Mouse (Mus musculus) kidney, adult 2 months (tissue): Measurements from ENCODE around the gene Tgif2. TPM values are rescaled to one million over a fixed set of nuclear protein-coding genes. Genes with fewer than 3 reads are reported as not detected.
"Not testable (repeated sequence)": the region's sequence is repeated elsewhere in the genome, so short reads cannot be mapped to it uniquely, and the experiment has no call there.

Experiments used
- DNase-seq: peaks from one replicate; pipeline ENCODE4 v3.0.0; 2021
- H3K27ac ChIP-seq: fragments of 200-500 bp; 2 replicates; pipeline ENCODE4 v1.5.1; 2012; ENCODE audit warnings: low read depth, low read length, control low read depth, inconsistent platforms; ENCODE audit not compliant: insufficient read depth
- H3K27me3 ChIP-seq: fragments of 200-500 bp; replicated peaks from 2 replicates; pipeline ENCODE4 v1.6.1; 2012; ENCODE audit warnings: mild to moderate bottlenecking, moderate library complexity, low read length, inconsistent platforms; ENCODE audit not compliant: control insufficient read depth, insufficient read depth
- H3K36me3 ChIP-seq: fragments of 200-500 bp; 2 replicates; pipeline ENCODE4 v1.6.1; 2012; ENCODE audit warnings: mild to moderate bottlenecking, moderate library complexity, low read length, inconsistent platforms; ENCODE audit not compliant: control insufficient read depth, insufficient read depth
- H3K4me1 ChIP-seq: fragments of 200-500 bp; 2 replicates; pipeline ENCODE4 v1.6.1; 2011; ENCODE audit warnings: low read length; ENCODE audit not compliant: control insufficient read depth, insufficient read depth
- H3K4me3 ChIP-seq: fragments of 200-500 bp; 2 replicates; pipeline ENCODE4 v1.5.1; 2011; ENCODE audit warnings: mild to moderate bottlenecking, low read depth, low read length, control low read depth; ENCODE audit not compliant: insufficient read depth
- CTCF ChIP-seq: fragments of 200-500 bp; conservative IDR thresholded peaks from 2 replicates; pipeline ENCODE4 v1.5.1; 2011; ENCODE audit warnings: low read depth, mild to moderate bottlenecking, control low read depth, low read length, moderate library complexity, mixed read lengths; ENCODE audit not compliant: insufficient read depth, insufficient read length
- POLR2A ChIP-seq: fragments of 200-500 bp; IDR thresholded peaks from one replicate; pipeline ENCODE4 v1.6.1; 2011; ENCODE audit warnings: low read depth, low read length, control low read depth
- WGBS: fragments of 180-500 bp; shearing (Covaris S2); methylation state at CpG from one replicate; pipeline ENCODE4 v1.1.7; 2018; 5-methylcytosine and 5-hydroxymethylcytosine counted together
- polyA plus RNA-seq: library from polyadenylated mRNA; depleted of rRNA; stranded (reverse); fragments of >200 nt; gene quantifications from 2 replicates; pipeline ENCODE4 v1.2.3, GENCODE M21; 2012; rRNA removed

Tgif2 gene
- 3.8 and 4.6 TPM in 2 replicates for polyA plus RNA-seq

DNA sequence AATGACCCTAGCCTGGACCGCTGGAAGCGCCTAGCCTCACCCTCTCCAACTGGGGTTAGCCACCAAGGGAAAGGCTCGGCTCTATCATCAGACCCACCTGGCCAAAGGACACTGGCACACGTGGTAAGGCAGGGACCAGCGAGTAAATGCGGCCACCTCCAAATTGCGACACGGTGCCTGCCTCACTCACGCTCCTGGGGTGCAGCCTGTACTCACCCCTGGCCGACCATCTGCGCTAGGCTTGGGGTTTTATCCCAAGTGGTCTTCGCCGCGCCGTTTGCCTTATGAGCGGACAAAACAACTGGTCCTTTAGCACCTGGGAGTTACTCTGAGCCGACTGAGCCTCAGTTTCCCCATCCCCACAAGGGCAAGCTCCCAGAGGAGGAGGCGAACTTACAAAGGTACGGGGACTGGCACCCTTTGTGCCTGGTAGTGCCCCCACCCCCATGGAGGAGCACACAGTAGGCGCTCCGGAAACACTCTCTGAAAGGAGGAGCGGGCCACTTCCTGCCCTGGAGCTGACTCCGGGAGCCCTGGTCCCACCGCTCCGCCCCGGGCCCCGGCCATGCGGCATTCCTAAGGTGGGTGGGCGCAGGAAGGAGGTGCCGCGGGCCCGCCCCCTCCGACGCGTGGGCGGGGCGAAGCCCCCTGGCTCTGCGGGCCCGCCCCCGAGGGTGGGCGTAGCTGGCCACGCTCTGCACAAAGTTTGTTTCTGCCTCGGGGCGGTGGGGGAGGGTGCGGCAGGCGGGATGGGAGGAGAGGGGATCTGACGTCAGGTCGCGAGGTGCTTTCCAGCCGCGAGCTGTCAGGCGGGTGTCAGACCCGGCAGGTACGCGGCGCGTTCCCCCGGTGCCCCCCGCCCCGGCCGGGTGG is at the start of gene Tgif2:
Gene Tgif2, plus strand, starts transcription at position 689 of the 873 bp plus-strand sequence.
- H3K4me3 ChIP-seq: peak within 1 kb of the TSS; percentile 61
- DNase-seq: peak; percentile 66
- no peaks in the 10 kb centered on the region for H3K36me3 ChIP-seq
- no peak within 1 kb of the TSS for H3K27ac ChIP-seq
- 0 out of 2 replicates have a peak, but pooled peaks cover 6% of the 10 kb centered on the region for H3K4me1 ChIP-seq
- no peaks in the 10 kb centered on the region for H3K27me3 ChIP-seq
- TF ChIP-seq POLR2A: no peak
- 13% methylated on average over 61 of the region's 61 CpGs for WGBS

DNA sequence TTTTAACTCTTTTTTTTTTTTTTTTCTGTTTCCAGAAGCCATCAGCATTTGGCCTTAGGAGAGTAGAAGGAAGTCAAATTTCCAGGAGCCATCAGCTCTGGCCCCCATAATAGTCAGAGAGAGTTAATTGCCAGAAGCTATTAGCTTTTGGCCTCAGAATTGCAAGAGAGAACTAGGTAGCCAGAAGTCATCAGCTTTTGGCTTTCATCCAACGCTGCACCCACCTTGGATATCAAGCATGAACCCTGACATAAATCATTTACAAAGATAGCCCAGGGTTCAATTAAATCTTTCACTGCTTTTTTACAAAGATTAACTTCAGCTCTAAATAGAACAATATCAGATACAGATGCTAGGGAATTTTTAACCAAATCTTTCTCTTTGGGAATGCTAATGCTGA is 41.3 kb upstream of the Tgif2 start:
- DNase-seq: peak; percentile 72
- Histone ChIP-seq H3K27me3 (no peaks in the 10 kb centered on the region), H3K36me3 (no peaks in the 10 kb centered on the region), H3K4me1 (no peaks in the 10 kb centered on the region; the same call in 1 of the 2 replicates), H3K4me3 (no peak overlapping the region), H3K27ac (no peak overlapping the region)
- 44% methylated on average over 1 of the region's 1 CpGs for WGBS
- TF ChIP-seq POLR2A (no peak), CTCF (no peak)

DNA sequence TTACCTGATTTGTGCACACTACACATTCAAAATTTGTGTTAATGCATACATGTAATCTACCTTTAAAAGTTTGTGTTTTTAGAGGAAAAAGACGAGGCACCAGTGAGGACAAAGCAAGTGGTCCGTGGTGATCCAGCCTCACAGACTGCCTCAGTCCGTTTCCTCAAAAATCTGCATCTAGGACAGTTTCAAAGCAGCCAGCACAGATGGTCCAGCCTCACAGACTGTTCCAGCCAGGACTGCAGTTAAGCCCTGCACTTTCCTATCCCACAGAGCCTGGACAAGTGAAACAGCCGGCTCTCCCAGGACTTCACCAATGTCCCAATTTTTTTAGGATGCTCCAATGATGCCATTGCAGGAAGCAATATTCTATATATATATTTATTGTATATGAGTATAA is 38.8 kb upstream of the Tgif2 start:
- no peaks in the 10 kb centered on the region for H3K27me3 ChIP-seq
- H3K27ac ChIP-seq: no peak overlapping the region
- no peak overlapping the region for H3K4me3 ChIP-seq
- TF ChIP-seq POLR2A (no peak), CTCF (no peak)
- H3K36me3 ChIP-seq: no peaks in the 10 kb centered on the region
- H3K4me1 ChIP-seq: no peaks in the 10 kb centered on the region; the same call in 1 of the 2 replicates
- WGBS: 78% methylated on average over 4 of the region's 4 CpGs
- no peak for DNase-seq

DNA sequence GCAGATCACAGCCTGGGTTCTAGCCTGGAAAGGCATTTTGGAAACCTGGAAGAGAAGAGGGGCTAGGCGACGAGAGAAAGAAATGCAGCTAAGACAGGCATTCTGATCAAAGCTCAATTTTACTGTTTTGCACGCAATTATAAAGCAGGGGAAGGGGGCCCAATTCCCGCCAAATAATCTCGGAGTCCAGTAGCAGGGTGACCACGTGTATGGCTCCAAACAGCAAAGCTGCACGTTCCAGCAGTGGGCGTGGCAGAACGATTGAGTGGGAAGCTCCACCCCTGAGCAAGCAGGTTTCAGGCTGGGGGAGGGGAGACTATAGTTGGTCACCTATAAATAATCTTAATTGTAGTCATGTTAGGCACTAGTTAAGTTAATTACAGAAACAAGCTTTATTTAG is 37.7 kb upstream of the Tgif2 start:
- not testable (repeated sequence) for DNase-seq, H3K4me3 ChIP-seq

DNA sequence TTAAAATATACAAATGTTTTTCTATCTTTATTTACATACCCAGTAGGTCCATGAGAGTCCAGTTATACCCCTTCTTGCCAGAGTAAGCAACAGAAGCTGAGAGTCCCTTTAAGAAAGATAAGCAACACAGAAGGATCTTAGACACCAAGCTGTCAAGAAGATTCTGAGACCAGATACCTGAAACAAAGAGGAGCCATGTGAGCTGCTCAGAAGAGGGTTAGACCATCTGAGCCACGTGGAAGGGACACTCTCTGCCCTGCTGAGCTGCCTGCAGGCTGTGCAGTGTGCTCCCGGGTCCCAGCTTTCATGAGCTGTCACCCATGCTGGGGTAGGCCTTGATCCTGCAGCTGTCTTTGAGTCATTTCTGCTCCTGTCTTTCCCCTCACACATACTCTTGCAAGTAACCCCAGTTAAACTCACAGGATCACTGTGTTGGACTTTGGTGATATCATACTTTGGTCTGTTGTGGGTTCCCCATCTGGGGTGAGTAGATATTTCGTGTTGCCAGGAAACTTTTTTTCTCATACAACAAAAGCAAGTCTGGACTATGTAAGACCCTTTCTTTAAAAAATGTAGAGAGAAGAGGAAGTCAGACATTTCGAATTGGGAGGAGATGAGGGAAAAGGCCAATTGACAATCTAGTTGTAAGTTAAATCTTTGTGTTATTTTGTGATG is 36.0 kb upstream of the Tgif2 start:
- H3K4me1 ChIP-seq: no peaks in the 10 kb centered on the region
- TF ChIP-seq POLR2A (no peak), CTCF (no peak)
- no peaks in the 10 kb centered on the region for H3K36me3 ChIP-seq
- H3K27me3 ChIP-seq: no peaks in the 10 kb centered on the region
- WGBS: 79% methylated on average over 4 of the region's 4 CpGs
- no peak for DNase-seq
- no peak overlapping the region for H3K27ac ChIP-seq
- no peak overlapping the region for H3K4me3 ChIP-seq

More for the DNA sequence above, 37.7 kb upstream of the Tgif2 start:
- 34% methylated on average over 9 of the region's 9 CpGs for WGBS
- H3K27me3 ChIP-seq, H3K4me1 ChIP-seq, H3K36me3 ChIP-seq, H3K27ac ChIP-seq: not testable (repeated sequence)

DNA sequence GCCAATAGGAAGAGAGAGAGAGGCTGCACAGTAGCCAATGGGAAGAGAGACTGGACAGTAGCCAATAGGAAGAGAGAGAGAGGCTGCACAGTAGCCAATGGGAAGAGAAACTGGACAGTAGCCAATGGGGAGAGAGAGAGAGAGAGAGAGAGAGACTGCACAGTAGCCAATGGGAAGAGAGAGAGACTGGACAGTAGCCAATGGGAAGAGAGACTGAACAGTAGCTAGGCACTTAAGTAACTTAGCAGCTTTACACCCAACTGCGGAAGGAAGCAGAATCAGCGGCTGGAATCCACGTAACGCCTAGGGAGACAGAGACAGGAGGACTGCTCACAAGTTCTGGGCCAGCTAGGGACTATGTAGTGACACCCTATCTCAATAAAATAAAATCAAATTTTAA is 35.2 kb upstream of the Tgif2 start:
- Histone ChIP-seq H3K27ac (no peak overlapping the region), H3K4me1 (no peaks in the 10 kb centered on the region), H3K4me3 (no peak overlapping the region), H3K27me3 (no peaks in the 10 kb centered on the region), H3K36me3 (no peaks in the 10 kb centered on the region)
- TF ChIP-seq POLR2A (no peak), CTCF (no peak)
- 91% methylated on average over 4 of the region's 4 CpGs for WGBS
- no peak for DNase-seq

DNA sequence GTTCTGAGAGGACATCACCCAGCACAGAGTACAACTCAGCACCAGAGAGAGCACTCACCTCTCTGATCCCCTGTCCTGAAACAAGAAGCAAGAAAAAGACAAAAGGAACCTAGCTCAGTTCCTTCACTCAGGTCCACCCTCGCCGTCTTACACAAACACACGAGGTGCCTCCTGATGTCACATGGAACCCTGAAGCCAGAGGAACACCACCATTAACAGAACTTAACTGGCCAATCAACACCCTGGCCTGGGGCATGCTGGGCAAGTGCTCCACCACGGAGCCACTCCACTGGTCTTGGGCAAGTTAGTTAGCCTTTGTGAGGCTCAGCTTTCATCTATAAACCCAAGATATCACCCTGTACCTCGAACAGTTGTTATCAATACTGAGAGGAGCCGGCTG is 32.9 kb upstream of the Tgif2 start:
- Histone ChIP-seq H3K36me3 (no peaks in the 10 kb centered on the region), H3K4me1 (no peaks in the 10 kb centered on the region), H3K27ac (no peak overlapping the region), H3K4me3 (no peak overlapping the region), H3K27me3 (no peaks in the 10 kb centered on the region)
- WGBS: 67% methylated on average over 6 of the region's 6 CpGs
- no peak for DNase-seq
- no peak for TF ChIP-seq CTCF
- no peak for TF ChIP-seq POLR2A
